Mouse (Mus musculus) left cerebral cortex, postnatal 10 days (tissue): Measurements from ENCODE around the gene Rrp15. TPM values are rescaled to one million over a fixed set of nuclear protein-coding genes. Genes with fewer than 3 reads are reported as not detected.

ENCODE experiments used
- DNase-seq, 2 experiments: peaks; one replicate each; pipeline ENCODE4 v3.0.0; 2021 to 2022; ENCODE audit warnings: low spot score in 2 of 2, mixed read lengths in 1 of 2; ENCODE audit errors: extremely low spot score in 1 of 2
- intact Hi-C: fragments of 180-260 bp; cut with DNase I; formaldehyde crosslinking; loops from one replicate; pipeline ENCODE4 v1.15.1; 2025
- total RNA-seq, 2 experiments: library from RNA; stranded (reverse); gene quantifications; 2 replicates each; pipeline ENCODE4 v1.2.3; 2021

Gene Rrp15
- total RNA-seq, 2 experiments from 2014 or later, result 14.6 to 17.1 TPM

DNA sequence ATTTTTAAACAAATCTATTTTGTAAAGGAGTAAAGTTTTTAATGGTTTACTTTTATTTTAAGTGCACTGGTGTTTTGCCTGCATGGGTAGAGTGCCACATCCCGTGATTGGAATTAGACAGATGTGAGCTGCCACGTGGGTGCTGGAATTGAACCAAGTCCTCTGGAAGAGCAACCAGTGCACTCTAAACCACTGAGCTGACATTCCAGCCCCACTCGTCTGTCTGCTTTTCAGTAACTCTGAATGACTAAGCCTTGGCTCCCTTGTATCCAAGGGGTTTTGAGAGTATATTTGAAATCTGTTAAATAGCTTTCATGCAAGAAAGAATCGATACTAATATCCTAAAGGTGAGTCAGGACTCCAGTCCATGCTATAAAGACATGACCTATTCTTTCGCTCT, 30.3 kb downstream of the Rrp15 start:
- intact Hi-C loops, result no loop called here
- no peak for DNase-seq

DNA sequence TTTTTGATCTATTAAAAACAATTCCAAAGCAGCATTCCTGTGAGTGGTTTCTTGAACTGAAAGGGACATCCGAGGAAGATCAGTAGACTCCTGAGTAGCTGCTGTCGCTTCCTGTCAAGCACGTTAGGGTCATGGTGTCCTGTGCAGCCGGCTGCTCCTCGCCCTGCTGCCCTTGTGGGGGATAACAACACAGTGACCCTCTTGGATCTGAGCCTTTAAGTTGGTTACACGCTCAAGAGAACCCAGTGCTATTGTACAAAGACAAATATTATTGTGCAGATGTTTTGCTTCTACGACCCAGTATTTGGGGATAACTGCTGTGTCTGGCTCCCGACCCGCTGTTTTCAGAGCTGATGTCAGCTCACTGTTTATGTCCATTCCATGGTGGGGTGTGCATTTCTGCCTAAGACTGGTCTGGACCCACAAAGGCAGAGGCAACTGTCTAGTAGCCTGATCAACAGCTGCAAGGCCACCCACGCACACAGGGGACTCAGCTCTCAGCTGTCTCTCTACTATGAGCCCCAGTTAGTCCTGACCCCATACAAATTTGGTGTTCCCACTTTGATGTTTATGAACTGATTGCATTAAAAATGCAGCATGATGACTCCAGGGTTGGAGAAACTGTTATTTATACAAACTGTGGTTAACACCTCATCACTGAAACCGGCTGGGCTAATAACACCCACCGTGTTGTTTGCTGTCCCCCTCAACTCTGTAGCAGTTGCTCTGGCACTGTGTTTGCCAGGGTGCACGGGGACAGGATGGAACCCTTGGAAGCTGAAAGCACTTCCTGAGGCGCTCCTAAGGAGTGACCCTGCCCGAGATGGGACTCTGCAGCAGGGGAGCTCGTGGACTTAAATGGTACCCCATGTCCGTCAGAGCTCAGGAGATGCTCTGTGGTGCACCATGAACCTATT, 33.9 kb downstream of the Rrp15 start:
- intact Hi-C loops, result loop anchor here (5.0 kb wide), 1 partner anchor 533 kb away; no protein-coding TSS in a partner anchor
- DNase-seq, result no peak

DNA sequence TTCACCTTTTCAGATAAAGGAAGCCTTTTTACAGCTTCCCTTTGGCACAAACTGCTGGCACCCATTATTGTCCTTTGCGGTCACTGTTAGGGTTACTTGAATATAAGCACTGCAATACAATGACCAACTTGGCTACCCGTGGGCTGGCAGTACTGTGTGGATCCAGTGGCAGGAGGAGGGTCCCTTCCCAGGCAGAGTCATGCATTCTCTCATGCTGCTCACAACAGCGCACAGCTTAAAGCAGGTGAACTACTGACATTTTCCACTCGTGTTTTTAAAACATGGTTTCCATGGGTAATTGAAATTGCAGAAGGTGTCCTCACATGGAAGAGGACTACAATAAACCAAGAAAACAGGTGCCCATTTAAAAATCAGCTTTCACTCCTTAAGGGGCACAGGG, 34.9 kb downstream of the Rrp15 start:
- DNase-seq, result no peak
- intact Hi-C loops, result loop anchor here (5.0 kb wide), 1 partner anchor 532 kb away; no protein-coding TSS in a partner anchor

DNA sequence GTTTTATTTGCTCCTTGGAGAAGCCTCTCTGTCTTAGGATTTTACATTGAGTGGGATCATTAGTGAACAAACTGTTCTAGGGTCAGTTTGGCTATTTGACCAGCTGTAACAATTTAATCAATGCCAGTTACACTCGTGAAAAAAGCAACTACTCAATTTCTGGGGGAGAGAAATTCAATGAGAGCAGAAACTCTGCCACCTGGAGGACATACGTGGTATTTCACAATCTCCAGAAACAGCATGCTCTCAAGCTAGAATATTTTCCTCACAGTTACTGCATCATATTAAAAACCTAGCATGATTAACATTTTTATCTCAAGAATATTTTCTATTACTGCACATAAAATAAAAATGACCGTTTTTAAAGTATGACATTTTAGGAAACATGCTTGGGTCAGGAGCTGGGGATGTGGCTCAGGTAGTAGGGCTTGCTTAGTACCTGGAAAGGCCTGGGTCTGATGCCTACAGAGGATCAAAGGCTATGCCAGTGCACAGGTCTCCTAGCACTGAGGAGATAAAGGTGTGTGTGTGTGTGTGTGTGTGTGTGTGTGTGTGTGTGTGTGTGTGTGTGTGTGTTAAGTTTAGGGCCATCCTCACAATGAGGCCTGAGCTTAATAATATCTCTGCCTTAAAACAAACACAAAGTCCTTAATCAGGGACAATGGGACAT, 36.2 kb downstream of the Rrp15 start:
- DNase-seq, result peak in 1 of 2 experiments; percentile 53
- intact Hi-C loops, result loop anchor here (5.0 kb wide), 1 partner anchor 531 kb away; no protein-coding TSS in a partner anchor

DNA sequence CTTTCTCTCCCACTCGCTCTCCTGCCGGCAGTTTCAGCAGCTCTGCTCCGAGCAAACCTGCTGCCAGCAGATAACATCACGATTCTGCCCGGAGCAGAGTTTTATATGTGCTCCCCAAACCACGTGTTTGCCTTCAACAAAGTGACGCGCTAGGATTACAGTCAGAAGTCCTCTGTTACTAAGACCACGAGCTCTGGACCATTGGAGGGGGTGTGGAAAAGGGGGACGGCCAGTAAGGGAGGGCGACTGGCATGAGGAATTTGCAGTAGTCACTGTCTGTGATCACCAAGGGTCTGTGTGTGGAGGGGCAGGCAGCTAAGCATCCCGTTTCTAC, 43.3 kb downstream of the Rrp15 start, which contains the start of gene Tgfb2:
Tgfb2 (minus strand) TSS at position 75 of the 334 bp plus-strand sequence.
- intact Hi-C loops, result no loop called here

DNA sequence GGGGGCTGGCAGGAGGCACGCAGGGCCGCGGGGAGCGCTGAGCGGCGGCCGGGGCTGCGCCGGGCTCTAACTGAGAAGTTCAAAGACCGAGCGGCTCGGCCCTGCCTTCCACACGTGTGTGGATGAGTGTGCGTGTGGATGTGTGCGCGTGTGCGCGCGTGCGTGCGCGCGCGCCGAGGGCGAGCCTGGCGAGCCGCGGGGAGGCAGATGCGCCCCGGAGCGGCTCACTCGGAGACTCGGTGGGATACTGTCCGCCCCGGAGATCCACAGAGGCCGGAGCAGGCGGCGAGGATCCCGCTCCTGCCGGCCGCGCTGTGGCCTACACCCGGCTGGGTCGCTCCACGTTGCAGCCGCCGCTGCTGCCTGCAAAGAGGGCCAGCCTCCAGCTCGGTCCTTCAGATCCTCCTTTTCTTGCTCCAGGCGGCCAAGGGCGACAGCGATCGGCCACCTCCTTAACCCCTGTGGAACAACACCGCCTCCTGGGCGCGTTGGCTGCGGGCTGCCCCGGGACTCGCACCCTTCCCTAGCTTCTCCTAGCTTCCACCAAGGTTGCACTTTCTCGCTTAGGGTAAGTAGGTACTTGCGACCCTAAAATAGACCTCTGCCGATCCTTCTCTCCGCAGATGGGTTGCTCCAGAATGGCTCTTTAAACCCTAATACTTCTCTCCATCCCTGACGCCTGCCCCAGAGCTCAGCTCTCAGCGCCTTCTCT, 43.8 kb downstream of the Rrp15 start:
- DNase-seq, result peak; percentile 28 to 79
- intact Hi-C loops, result no loop called here

More for the DNA sequence above, 43.3 kb downstream of the Rrp15 start, which contains the start of gene Tgfb2:
- peak; percentile 16 to 56 for DNase-seq

DNA sequence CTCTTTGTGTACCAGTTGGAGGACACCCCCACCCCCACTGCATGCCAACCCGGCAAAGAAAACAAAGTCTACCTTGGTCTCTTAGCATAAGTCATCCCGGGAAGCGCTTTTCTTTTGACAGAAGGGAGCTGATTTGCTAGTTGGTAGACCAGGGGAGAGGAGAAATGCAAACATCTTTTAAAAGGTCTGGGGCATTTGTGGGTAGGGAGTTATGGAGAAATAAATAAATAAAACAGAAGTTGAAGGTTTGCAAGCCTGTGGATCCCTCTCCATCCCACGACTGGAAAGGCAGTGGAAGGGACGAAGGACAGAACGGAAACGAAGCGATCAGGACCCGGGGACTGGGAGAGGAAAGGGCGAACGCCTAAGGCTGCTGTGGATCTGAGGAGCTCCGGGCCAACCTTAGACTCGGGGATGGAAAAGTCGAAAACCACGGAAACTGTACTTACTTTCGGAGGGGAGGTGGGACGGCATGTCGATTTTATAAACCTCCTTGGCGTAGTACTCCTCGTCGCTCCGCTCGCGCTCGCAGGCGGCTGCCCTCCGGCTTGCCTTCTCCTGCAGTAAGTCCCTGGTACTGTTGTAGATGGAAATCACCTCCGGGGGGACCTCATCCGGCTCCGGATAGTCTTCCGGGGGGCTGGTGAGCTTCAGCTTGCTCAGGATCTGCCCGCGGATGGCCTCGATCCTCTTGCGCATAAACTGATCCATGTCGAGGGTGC, 45.0 kb downstream of the Rrp15 start:
- intact Hi-C loops, result loop anchor here (5.0 kb wide), 1 partner anchor 47 kb away; no protein-coding TSS in a partner anchor

DNA sequence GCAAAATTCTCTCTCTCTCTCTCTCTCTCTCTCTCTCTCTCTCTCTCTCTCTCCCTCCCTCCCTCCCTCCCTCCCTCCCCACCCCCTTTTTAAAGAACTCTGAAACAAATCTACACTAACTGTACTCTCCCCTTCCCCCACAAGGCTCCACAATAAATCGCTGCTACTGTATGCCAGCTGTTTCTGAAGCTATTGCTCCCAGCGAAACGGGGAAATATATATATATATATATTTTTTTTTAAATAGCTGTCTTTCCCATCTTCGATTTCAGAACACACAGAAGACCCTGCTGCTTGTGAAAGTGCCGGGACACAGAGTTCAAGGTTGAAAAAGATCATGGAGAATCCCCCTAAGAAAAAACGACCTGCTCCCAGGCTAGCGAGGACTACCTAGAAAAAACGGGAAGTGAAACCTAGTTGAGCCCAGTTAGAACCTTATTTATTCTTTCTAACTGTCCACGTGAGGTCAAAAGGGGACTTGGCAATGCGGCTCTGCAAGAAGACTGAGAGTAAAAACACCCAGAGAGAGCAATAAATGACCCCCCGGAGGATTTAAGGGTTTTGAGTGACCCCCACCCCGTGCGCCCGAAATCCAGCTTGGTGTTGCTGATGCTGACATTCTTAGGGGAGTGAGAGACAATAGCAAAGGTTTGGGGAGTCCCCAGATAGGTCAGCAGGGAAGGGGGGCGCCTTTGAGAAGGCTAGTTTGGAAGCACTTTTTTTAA, 45.7 kb downstream of the Rrp15 start:
- intact Hi-C loops, result loop anchor here (5.0 kb wide), 1 partner anchor 46 kb away; no protein-coding TSS in a partner anchor
- DNase-seq, result no peak

More for the DNA sequence above, 45.0 kb downstream of the Rrp15 start:
- peak in 1 of 2 experiments; percentile 42 for DNase-seq

DNA sequence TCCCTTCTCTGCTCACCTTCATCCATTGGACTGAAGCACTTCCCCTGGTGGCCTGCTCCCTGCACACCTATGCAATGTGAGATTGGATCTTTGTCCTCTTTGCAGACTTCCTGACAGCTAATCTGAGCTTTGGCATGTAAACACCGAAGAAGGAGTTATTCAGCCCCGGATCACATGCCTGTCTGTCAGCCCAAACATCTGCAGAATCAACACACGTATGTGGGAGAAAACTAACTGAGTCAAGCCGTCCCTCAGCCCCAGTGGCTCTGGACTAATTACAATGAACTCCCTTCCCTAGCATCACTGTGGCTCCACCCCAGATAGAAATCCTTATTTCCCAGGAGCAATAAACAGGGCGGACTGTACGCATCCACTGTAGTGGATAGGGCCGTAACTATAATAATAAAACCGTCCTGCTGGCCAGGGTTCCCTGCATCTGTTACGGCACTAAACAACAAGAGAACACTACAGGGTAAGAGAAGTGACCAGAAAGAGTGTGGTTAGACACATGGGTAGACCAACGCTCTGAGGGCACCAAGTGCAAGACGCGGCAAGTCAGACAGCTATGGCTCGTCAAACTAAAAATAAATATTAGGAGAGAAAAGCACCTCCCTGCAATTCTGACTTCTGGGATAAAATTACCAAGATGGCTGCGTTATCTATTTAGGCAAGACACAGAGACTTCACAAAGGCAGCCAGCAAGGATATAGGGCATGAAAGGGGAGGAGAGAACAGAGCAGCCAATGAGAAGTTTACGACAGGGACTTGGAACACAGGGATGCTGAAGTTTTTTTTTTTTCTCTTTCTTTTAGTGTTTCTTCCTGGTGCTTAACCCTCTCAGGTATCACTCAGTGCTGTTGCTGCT, 46.5 kb downstream of the Rrp15 start:
- DNase-seq, result no peak
- intact Hi-C loops, result loop anchor here (5.0 kb wide), 1 partner anchor 45 kb away; no protein-coding TSS in a partner anchor

DNA sequence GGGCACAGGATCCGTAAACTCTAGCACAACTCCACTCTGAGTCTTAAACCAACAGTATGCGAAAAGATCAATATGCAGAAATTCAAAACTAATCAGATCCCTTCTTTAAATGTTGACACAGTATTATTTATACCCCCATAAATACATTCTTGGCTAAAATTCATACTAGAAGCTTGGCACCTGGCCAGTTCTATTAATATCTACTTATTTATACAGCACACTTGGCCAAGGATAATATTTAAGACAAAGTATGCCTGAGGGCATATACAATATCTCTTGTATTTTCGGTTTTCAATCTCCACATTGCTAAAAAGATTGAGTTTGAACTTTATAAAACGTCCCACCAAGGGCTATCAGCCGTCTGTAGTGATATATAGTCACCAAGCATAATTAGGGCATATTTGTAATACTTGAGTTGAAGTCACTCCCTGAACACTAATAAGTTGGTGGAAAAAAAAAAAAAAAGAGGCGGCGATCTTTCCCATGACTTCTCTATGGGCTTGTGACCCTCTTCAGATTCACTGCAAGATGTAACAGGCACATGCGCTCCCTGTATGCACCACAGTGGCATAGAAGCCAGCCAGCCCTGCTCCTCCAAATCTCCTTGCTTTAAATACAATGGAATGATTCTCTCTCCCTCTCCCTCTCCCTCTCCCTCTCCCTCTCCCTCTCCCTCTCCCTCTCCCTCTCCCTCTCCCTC, 47.8 kb downstream of the Rrp15 start:
- intact Hi-C loops, result loop anchor here (5.0 kb wide), 1 partner anchor 44 kb away; no protein-coding TSS in a partner anchor
- DNase-seq, result no peak

DNA sequence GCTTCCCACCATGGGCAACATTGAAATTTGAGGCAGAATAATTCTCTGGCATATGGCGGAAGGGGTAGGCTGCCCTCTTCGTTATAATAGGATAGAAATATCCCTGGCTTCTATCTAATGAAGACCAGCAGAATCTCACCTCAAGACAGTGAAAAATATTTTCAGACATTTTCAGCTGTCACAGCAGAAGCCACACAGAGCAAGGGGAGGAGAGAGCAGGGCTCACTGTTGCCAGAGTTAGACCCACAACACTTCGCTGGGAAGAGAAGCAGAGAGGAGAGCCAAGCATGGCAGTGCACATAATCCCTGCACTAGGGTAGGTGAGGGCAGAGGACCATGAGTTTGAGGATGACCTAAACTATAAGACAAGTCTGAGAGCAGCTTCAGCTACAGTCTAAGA, 48.7 kb downstream of the Rrp15 start:
- DNase-seq, result no peak
- intact Hi-C loops, result loop anchor here (5.0 kb wide), 1 partner anchor 43 kb away; no protein-coding TSS in a partner anchor

DNA sequence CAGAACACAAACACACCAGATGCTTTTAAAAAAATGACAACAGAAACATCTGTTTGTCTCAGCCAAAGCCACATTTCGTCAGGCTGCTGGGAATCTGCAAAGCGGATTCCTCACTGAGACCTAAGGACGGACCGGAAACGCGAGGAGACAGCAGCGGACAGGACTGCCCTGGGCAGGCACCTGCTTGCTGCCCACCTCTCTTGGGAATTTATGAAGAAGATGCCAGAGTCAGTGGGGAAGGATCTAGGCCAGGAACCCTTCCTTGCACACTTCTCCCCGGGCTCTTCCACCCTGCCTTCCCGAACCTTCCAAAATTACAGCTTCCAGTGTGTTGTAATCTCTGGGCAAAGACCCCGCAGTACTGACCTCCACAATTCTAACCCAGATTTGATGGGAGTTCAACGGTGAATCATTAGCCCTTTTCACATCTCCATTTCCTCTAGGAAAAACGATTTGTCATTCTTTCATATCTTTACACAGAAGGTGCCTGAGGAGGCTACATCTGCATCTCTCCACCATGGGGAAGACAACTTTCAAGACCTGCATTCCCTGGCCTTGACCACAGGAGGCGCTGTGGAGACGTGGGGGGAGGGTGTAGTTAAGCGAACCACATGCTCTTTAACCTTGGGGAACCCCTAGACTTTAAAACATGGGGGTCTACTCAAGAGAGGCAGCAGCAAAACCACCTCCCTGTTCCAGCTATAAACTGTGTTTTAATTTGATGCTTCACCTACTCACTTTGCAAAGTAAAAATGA, 50.4 kb downstream of the Rrp15 start:
- intact Hi-C loops, result no loop called here

DNA sequence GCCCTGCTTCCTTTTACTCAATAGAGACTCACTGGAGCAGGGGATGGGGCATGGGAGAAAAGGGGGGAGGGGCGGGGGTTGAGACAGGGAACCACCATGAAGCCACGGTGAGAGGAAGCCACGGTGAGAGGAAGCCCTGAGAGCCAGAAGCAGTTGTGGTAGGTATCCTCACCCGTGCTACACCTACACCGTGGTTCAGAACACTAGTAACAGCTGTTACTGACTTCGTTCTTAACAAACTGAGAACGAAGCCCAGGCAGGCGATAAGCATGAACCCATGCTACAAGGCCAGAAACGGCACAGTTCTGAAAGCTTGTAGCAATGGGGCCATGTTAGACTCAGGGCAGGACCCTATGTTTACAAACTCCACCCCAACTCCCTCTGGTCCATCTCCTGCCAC, 52.9 kb downstream of the Rrp15 start:
- no peak for DNase-seq
- intact Hi-C loops, result no loop called here

More for the DNA sequence above, 50.4 kb downstream of the Rrp15 start:
- no peak for DNase-seq

DNA sequence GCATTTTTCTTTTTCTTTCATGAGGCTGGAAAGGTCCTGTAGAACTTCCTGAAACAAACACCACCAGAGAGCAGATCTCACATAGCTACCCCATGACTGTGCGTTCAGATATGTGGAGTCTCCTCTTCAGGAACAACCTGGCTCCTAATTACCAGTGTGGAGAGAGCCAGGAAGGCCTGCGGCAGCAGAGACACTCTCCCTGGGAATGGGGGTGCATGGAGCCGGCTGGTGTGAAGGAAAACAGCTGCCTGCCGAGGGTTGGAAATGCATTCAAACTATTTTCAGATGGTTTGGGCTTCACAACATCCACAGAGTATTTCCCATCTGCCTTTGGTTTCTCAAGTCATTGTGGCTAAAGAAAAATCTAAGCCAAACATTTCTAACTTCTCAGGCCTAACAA, 53.8 kb downstream of the Rrp15 start:
- intact Hi-C loops, result no loop called here
- DNase-seq, result no peak

DNA sequence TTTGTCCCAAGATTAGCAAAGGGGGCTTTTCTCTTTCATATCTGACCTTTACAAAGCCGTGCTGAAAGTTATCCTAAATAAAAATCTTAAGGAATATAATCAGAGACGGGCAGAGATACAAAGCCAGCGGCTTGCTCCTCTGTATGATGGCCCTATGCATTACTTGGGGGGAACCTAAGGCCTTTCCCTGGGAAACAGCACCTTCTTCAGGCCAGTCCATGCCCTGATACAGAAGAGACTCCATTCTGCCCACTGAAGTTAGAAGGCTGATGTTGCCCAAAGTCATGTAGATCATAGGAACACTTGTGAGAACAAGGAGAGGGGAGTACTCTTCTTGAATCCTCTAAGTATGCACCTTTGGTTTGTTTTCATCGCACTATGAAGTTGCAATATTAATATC, 56.8 kb downstream of the Rrp15 start:
- no peak for DNase-seq
- intact Hi-C loops, result no loop called here

DNA sequence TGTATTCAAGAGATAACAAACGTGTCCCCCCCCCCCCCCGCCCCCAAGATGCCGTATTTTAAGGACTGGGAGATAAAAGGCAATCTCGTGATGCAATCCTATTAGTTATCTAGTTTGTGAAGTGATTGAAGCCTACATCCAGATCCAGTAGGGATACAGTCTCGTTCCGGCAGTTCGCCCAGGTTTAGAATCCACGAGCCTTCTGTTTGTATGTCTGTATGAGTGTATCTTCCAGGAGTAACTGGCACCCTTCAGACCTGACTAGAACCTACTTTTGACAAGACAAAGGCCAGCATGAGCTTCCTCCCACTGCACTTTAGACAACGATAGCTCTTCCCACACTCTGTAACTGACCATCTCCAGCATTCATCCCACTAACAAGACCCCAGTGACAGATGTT, 57.5 kb downstream of the Rrp15 start:
- no peak for DNase-seq
- intact Hi-C loops, result no loop called here
